Mouse (Mus musculus) stomach, postnatal 0 days (tissue): ENCODE measurements around the gene Rps6kb2. TPM values are rescaled to one million over a fixed set of nuclear protein-coding genes. Genes with fewer than 3 reads are reported as not detected.

Experiments
- ATAC-seq: fragments of 200-750 bp; cut with Nextera tagmentation; 2 replicates; pipeline ENCODE4 v1.8.0; 2017; ENCODE audit not compliant: low FRiP score, low TSS enrichment
- DNase-seq: peaks from one replicate; pipeline ENCODE4 v3.0.0-alpha.2; 2016; ENCODE audit warnings: low spot score
- H3K27ac ChIP-seq: fragments of 300-500 bp; sonication (generic); replicated peaks from 2 replicates; pipeline ENCODE4 v1.5.1; 2014; ENCODE audit warnings: mild to moderate bottlenecking, control low read depth
- H3K27me3 ChIP-seq: fragments of 300-500 bp; sonication (generic); 2 replicates; pipeline ENCODE4 v1.6.1; 2014; ENCODE audit warnings: low read length; ENCODE audit not compliant: control insufficient read depth, insufficient read depth
- H3K36me3 ChIP-seq: fragments of 300-500 bp; sonication (generic); 2 replicates; pipeline ENCODE4 v1.6.1; 2014; ENCODE audit warnings: low read length, mixed read lengths; ENCODE audit not compliant: control insufficient read depth, insufficient read depth
- H3K4me1 ChIP-seq: fragments of 300-500 bp; sonication (generic); replicated peaks from 2 replicates; pipeline ENCODE4 v1.6.1; 2014; ENCODE audit warnings: antibody characterized with exemption; ENCODE audit not compliant: control insufficient read depth, insufficient read depth
- H3K4me2 ChIP-seq: fragments of 300-500 bp; sonication (generic); replicated peaks from 2 replicates; pipeline ENCODE4 v1.6.1; 2014; ENCODE audit warnings: low read depth, mild to moderate bottlenecking, control low read depth, moderate library complexity
- H3K4me3 ChIP-seq: fragments of 300-500 bp; sonication (generic); 2 replicates; pipeline ENCODE4 v1.5.1; 2014; ENCODE audit warnings: low read depth, low read length, control low read depth
- H3K9ac ChIP-seq: fragments of 300-500 bp; sonication (generic); 2 replicates; pipeline ENCODE4 v1.6.1; 2014; ENCODE audit warnings: mild to moderate bottlenecking, low read length, control low read depth, mixed read lengths
- H3K9me3 ChIP-seq: fragments of 300-500 bp; sonication (generic); 2 replicates; pipeline ENCODE4 v1.6.1; 2016; ENCODE audit warnings: low read length; ENCODE audit not compliant: control insufficient read depth
- CTCF ChIP-seq: IDR thresholded peaks from 2 replicates; pipeline ENCODE4 v1.5.1; 2016; ENCODE audit warnings: antibody characterized with exemption, low read depth, mild to moderate bottlenecking, moderate library complexity
- EP300 ChIP-seq: optimal IDR thresholded peaks from 2 replicates; pipeline ENCODE3; 2016; ENCODE audit warnings: antibody characterized with exemption
- WGBS: fragments of 180-500 bp; shearing (Covaris S2); extraction: QIAGEN DNeasy Blood & Tissue Kit; methylation state at CpG from one replicate; pipeline ENCODE4 v1.1.7; 2014; 5-methylcytosine and 5-hydroxymethylcytosine counted together
- polyA plus RNA-seq: library from polyadenylated mRNA; unstranded; fragments of >200 nt; fragmentation: Nextera tagmentation; extraction: Ambion mirVana; gene quantifications from 2 replicates; pipeline ENCODE4 v1.2.1, GENCODE M21; 2015

Rps6kb2 gene
- polyA plus RNA-seq, 1 experiment from 2014 or later: 41.1 TPM

- TF ChIP-seq EP300: no peak
- TF ChIP-seq CTCF: no peak; the same call in 1 of the 2 replicates
- WGBS: 69% methylated on average over 11 of the region's 11 CpGs
- no peaks in the 10 kb centered on the region for H3K27me3 ChIP-seq
- no peak overlapping the region for H3K27ac ChIP-seq
- no peak for DNase-seq
- H3K9ac ChIP-seq: no peak overlapping the region
- no peaks in the 10 kb centered on the region for H3K36me3 ChIP-seq
- ATAC-seq: no peak
- peaks cover 10% of the 10 kb centered on the region; the same call in 1 of the 2 replicates for H3K4me1 ChIP-seq
- H3K4me2 ChIP-seq: no peak overlapping the region
- no peak overlapping the region for H3K4me3 ChIP-seq
- H3K9me3 ChIP-seq: no peaks in the 10 kb centered on the region
Measured at GRCm38 (mm10) chr19:4172925-4173324, 9.8 kb upstream of the Rps6kb2 start.

GRCm38 (mm10) chr19:4171393-4172290 is 8.5 kb upstream of the Rps6kb2 start:
- no peak overlapping the region for H3K27ac ChIP-seq
- no peak for TF ChIP-seq EP300
- no peak for TF ChIP-seq CTCF
- H3K9me3 ChIP-seq: no peaks in the 10 kb centered on the region
- DNase-seq (no peak), ATAC-seq (no peak)
- WGBS: 58% methylated on average over 13 of the region's 13 CpGs
- H3K4me1 ChIP-seq: peaks cover 10% of the 10 kb centered on the region; the same call in 1 of the 2 replicates
- H3K27me3 ChIP-seq: no peaks in the 10 kb centered on the region
- H3K4me2 ChIP-seq: no peak overlapping the region
- no peaks in the 10 kb centered on the region for H3K36me3 ChIP-seq
- no peak overlapping the region for H3K4me3 ChIP-seq
- H3K9ac ChIP-seq: peak overlapping the region; percentile 27; the same call in 1 of the 2 replicates

GRCm38 (mm10) chr19:4170723-4171392 is 7.7 kb upstream of the Rps6kb2 start:
- Histone ChIP-seq H3K27ac (no peak overlapping the region), H3K27me3 (no peaks in the 10 kb centered on the region), H3K9ac (0 out of 2 replicates have a peak overlapping the region, but pooled peaks have one; percentile 4), H3K4me3 (no peak overlapping the region), H3K4me1 (peaks cover 10% of the 10 kb centered on the region; the same call in 1 of the 2 replicates), H3K9me3 (no peaks in the 10 kb centered on the region), H3K36me3 (no peaks in the 10 kb centered on the region), H3K4me2 (no peak overlapping the region)
- no peak for TF ChIP-seq CTCF
- no peak for TF ChIP-seq EP300
- no peak for DNase-seq
- WGBS: 95% methylated on average over 10 of the region's 10 CpGs
- no peak for ATAC-seq

- DNase-seq (no peak), ATAC-seq (peak; percentile 56)
- no peaks in the 10 kb centered on the region for H3K27me3 ChIP-seq
- peaks cover 5% of the 10 kb centered on the region; the same call in 1 of the 2 replicates for H3K4me1 ChIP-seq
- peak overlapping the region; percentile 86 for H3K9ac ChIP-seq
- H3K9me3 ChIP-seq: no peaks in the 10 kb centered on the region
- peak overlapping the region; percentile 81 for H3K4me2 ChIP-seq
- 4% methylated on average over 27 of the region's 27 CpGs for WGBS
- peak overlapping the region; percentile 44 for H3K4me3 ChIP-seq
- TF ChIP-seq EP300 (no peak), CTCF (no peak)
- peak overlapping the region; percentile 95 for H3K27ac ChIP-seq
- H3K36me3 ChIP-seq: no peaks in the 10 kb centered on the region
Measured at GRCm38 (mm10) chr19:4169810-4170209, 6.7 kb upstream of the Rps6kb2 start.

GRCm38 (mm10) chr19:4169378-4169784 is 6.2 kb upstream of the Rps6kb2 start:
- under 1% methylated on average over 42 of the region's 43 CpGs for WGBS
- TF ChIP-seq CTCF: peak; percentile 99
- TF ChIP-seq EP300: peak; percentile 83
- Histone ChIP-seq H3K4me1 (peaks cover 5% of the 10 kb centered on the region; the same call in 1 of the 2 replicates), H3K9me3 (no peaks in the 10 kb centered on the region), H3K27me3 (no peaks in the 10 kb centered on the region), H3K9ac (peak overlapping the region; percentile 86), H3K36me3 (no peaks in the 10 kb centered on the region), H3K4me3 (peak overlapping the region; percentile 44), H3K4me2 (peak overlapping the region; percentile 81), H3K27ac (peak overlapping the region; percentile 95)
- ATAC-seq (peak; percentile 93), DNase-seq (peak; percentile 99)
